Mouse (Mus musculus) right cerebral cortex, postnatal 25 days (tissue): ENCODE measurements at regions not wholly inside any gene's neighbourhood (a gene's known extent, or its start where the extent isn't known, plus 50 kb on each side); places are given as distances from the start of the nearest gene placed in this dataset.

Experiments used
- DNase-seq: peaks from one replicate; pipeline ENCODE4 v3.0.0; 2022

- peak; percentile 7 for DNase-seq
Measured at GRCm38 (mm10) chr4:9081701-9082562, 843.1 kb upstream of the Car8 start.

GRCm38 (mm10) chr4:9080821-9081493 is 842.1 kb upstream of the Car8 start:
- no peak for DNase-seq

DNA sequence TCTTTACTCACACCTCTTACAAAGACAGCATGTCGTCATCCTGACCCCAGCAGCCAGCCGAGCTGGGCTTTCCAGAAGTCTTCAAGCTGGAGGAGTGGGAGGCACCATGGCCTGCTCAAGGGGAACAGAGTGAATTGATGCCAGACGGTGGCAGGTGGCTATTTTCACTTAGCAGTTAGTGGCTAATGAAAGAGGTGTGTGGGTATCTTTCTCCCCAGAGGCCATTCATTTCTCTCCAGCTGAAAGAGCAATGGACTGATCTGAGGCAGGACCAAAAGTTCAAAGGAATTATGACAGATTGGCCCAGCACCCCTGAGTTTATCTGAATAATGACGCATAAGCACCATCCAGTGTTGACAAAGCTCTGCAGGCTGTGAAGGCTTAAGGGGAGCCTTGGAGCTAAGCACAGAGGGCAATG is 841.0 kb upstream of the Car8 start:
- DNase-seq = no peak

DNA sequence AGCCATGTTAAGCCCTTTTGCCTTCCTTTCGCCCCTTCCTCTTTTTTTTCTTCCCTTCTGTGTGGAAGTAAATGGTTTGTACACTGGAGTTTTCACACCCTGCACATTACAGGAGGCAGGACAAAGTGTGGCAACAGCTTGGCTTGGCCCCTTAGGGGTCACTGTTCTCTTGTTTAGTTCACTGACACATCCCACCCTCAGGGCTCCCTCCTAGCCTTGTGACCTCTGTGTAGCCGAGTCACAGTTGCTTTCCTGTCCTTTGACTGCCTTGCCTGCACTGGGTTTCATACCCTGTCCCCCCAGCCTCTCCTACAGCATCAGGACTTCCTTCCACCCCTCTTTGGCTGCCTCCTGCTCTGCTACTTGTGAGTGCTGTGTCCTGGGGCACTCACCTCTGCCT is 835.6 kb upstream of the Car8 start:
- no peak for DNase-seq

DNA sequence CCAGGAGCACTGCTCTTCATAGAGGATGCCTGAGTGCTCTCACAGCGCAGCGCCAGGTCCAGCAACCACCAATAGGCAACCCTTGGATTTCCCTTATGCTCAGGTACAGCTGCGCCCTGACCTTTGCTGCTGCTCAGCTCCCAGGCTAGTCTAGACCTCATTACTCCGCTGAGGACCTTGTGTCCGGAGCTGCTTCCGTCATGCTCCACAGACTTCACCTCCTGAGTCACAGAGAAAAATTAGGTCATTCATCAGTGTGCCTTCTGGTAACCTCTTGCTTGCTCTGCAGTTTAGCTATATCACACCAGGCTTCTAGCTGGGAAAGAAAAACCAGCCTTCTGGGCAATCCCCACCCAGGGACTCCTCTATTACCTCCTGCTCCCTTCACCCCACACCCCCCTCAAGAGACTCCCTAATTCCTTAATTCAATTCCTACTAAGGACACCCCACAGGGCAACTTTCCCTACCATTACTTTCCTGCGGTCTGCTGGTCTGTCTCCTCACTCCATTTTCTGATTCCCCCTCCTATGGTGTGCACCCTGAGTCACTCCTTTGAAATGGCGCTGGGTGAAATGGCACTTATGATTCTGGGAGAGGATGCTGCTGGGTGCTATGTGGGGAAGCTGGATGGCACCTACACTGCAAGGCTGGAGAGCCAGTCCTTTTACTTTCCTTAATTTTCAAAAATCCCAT is 835.0 kb upstream of the Car8 start:
- DNase-seq = no peak

DNA sequence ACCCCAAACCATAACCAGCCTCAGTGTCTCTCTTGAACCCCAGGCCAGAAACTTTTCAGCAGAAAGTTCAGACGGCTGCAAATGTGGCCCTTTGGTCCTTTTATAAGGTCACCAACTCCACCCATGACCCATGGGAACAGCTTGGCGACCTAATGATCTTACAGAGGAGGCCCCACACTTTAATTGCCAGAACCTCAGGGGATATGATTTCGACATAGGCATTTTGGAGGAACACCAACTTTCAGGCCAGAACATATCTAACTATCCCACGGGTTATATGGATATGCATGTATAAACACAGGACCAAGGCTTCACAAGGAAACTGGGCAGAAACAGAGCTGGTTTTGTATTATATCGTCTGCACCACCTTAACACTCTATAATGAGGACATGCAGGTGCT is 833.5 kb upstream of the Car8 start:
- no peak for DNase-seq

GRCm38 (mm10) chr4:9067874-9068273 is 829.0 kb upstream of the Car8 start:
- DNase-seq = no peak

GRCm38 (mm10) chr4:9065981-9066815 is 827.4 kb upstream of the Car8 start:
- DNase-seq = no peak

DNA sequence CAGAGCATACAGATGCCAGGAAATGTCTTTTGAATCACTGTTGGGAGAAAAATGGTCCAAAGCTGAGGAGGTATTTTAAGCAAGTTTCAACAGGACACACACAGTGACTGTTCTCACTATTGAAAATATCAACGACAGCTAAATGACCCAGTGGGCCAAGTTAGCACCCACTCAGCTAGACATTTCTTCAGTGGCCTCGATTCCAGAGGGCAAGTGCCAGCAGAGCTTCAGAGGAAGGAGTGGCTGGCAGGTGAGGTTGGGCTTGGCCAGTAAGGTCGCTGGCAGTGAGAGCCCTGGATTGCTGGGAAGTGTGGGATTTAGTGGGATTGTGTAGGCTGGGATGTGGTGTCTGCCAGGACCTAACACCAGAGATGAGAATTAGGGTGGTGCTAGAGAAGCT is 823.1 kb upstream of the Car8 start:
- DNase-seq = no peak

GRCm38 (mm10) chr4:9060221-9060620 is 821.4 kb upstream of the Car8 start:
- no peak for DNase-seq

DNA sequence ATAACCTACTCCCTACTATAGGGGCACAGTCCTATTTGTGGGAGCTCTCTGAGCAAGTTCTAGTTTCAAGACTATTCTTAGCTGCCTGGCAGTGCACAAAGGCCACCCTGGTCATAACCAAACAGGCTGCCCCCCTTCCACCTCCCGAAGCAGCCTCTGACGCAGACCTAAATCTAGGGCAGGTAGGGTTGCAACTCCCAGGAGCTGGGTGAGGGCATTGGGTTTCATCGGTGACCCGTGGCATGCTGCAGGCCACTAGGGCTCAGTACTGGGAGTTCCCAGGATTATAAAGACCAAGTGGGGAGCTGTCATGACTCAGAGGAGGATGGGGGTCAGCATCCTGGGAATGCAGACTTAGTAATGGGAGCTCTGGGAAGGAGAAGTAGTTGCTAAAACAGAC is 818.8 kb upstream of the Car8 start:
- DNase-seq = no peak

GRCm38 (mm10) chr4:9057113-9057512 is 818.3 kb upstream of the Car8 start:
- DNase-seq = no peak

- no peak for DNase-seq
Measured at GRCm38 (mm10) chr4:9055876-9056275, 817.0 kb upstream of the Car8 start.

DNA sequence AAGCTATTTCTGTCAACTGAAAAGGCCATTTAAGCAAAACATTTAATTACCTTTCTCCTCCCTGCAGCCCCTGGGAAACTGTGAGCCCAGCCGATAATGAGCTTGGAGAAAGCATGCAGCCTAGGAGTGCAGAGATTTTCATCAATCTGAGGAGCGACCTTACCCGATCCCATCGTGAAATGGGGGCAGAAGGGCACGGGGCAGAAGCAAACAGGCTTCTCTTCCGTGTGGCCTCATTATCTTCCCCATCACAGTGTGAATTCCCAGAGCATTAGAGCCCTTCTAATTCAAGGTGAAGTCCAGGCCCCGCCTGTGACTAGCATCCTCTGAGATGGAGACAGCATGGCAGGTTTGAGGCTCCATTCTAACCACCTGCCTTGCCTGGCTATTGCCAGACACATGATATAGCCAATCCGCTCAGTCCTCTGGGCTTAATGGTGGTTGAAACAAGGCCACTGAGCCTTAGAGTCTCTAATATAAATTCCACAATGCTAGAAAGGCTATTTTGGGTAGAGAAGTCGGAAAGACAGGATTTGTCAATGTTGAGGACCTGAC is 816.5 kb upstream of the Car8 start:
- no peak for DNase-seq

GRCm38 (mm10) chr4:9048817-9049216 is 810.0 kb upstream of the Car8 start:
- DNase-seq = no peak

GRCm38 (mm10) chr4:9047151-9047550 is 808.3 kb upstream of the Car8 start:
- no peak for DNase-seq

DNA sequence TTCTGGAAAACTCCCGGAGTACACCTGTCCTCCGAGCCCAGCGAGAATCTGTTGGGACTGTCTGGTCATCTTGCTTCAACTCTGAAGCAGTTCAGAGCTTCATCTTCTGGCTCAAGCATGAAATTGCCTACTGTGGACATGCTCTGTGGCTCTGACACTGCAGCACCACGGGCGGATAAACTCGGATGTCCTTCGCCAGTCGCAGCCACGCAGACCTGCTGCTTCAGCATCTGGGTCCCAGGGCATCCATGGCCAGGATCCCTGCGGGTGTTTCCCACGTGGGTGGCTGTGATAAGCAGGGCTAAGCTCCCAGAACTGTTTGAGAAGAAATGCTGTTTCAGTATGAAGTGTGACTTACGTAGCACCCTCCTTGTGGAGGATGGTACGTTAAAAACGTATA is 807.6 kb upstream of the Car8 start:
- DNase-seq = no peak

GRCm38 (mm10) chr4:9046030-9046429 is 807.2 kb upstream of the Car8 start:
- DNase-seq = no peak

DNA sequence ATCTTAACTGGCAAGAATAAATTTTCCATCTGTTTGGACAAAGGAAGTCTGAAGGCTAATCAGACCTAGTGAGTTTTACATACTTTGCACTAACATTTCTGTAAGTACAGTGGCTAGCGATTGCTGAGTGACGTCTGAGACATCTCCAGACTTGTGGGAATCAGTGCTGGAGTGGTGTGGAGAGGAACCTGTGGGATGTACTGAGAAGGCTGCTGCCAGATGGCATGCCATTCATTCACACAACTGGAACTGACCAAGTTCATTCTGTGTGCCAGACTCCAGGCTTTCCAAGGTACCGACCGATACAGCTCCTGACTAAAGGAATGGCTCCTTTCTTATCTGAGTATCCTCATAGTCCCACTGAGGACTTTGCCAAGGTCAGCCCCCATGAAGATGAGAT is 797.2 kb upstream of the Car8 start:
- DNase-seq = no peak

GRCm38 (mm10) chr4:9035350-9035749 is 796.5 kb upstream of the Car8 start:
- no peak for DNase-seq

GRCm38 (mm10) chr4:9034280-9034679 is 795.4 kb upstream of the Car8 start:
- DNase-seq = no peak

- no peak for DNase-seq
Measured at GRCm38 (mm10) chr4:9033106-9033642, 794.3 kb upstream of the Car8 start.
